Mouse (Mus musculus) myocyte (in vitro differentiated cells): Measurements from ENCODE around the gene Vav2. TPM values are rescaled to one million over a fixed set of nuclear protein-coding genes. Genes with fewer than 3 reads are reported as not detected.

Experiments
- H3K27me3 ChIP-seq: one replicate; pipeline ENCODE4 v1.6.1; 2011; ENCODE audit not compliant: control insufficient read depth, insufficient read depth, insufficient read length
- H3K36me3 ChIP-seq: one replicate; pipeline ENCODE4 v1.6.1; 2011; ENCODE audit not compliant: control insufficient read depth, insufficient read depth
- H3K4me2 ChIP-seq: one replicate; pipeline ENCODE4 v1.6.1; 2011; ENCODE audit warnings: low read depth, control low read depth
- H3K4me3 ChIP-seq: one replicate; pipeline ENCODE4 v1.5.1; 2011; ENCODE audit warnings: mild to moderate bottlenecking, control low read depth, moderate library complexity
- H3K79me2 ChIP-seq: one replicate; pipeline ENCODE4 v1.6.1; 2011; ENCODE audit not compliant: control insufficient read depth, insufficient read depth
- H3ac ChIP-seq: one replicate; pipeline ENCODE4 v1.6.1; 2011; ENCODE audit not compliant: control insufficient read depth, insufficient read length
- CEBPB ChIP-seq: IDR thresholded peaks from 2 replicates; pipeline ENCODE4 v1.6.1; 2011; ENCODE audit warnings: mild to moderate bottlenecking, moderate library complexity; ENCODE audit not compliant: poor library complexity, insufficient read depth, severe bottlenecking
- E2F4 ChIP-seq: IDR thresholded peaks from one replicate; pipeline ENCODE4 v1.6.1; 2011; ENCODE audit warnings: mild to moderate bottlenecking, control low read depth, moderate library complexity; ENCODE audit not compliant: insufficient read depth
- MAX ChIP-seq: IDR thresholded peaks from one replicate; pipeline ENCODE4 v1.6.1; 2011; ENCODE audit warnings: low read depth, mild to moderate bottlenecking, control low read depth
- MYOD1 ChIP-seq, 3 experiments: IDR thresholded peaks; one replicate each; pipeline ENCODE4 v1.6.1; 2011; ENCODE audit warnings: control low read depth in 2 of 3, low read depth in 2 of 3, mild to moderate bottlenecking in 2 of 3, moderate library complexity in 1 of 3; ENCODE audit not compliant: insufficient read length in 2 of 3, control insufficient read depth in 1 of 3
- MYOG ChIP-seq, 3 experiments: IDR thresholded peaks; one replicate each; pipeline ENCODE4 v1.6.1; 2011; ENCODE audit warnings: control low read depth in 2 of 3, low read depth in 2 of 3, mild to moderate bottlenecking in 2 of 3; ENCODE audit not compliant: insufficient read length in 2 of 3, control insufficient read depth in 1 of 3, insufficient read depth in 1 of 3
- POLR2A ChIP-seq: IDR thresholded peaks from one replicate; pipeline ENCODE4 v1.6.1; 2011; ENCODE audit warnings: low read depth, mild to moderate bottlenecking, control low read depth, moderate library complexity; ENCODE audit not compliant: insufficient read length
- POLR2AphosphoS2 ChIP-seq: IDR thresholded peaks from one replicate; pipeline ENCODE4 v1.6.1; 2011; ENCODE audit warnings: low read depth, control low read depth; ENCODE audit not compliant: insufficient read length
- REST ChIP-seq: IDR thresholded peaks from one replicate; pipeline ENCODE4 v1.6.1; 2011; ENCODE audit warnings: mild to moderate bottlenecking, control low read depth, moderate library complexity; ENCODE audit not compliant: insufficient read depth, insufficient read length
- SRF ChIP-seq: IDR thresholded peaks from one replicate; pipeline ENCODE4 v1.6.1; 2011; ENCODE audit warnings: low read depth; ENCODE audit not compliant: control insufficient read depth, insufficient read length
- TCF12 ChIP-seq: IDR thresholded peaks from one replicate; pipeline ENCODE4 v1.6.1; 2011; ENCODE audit warnings: mild to moderate bottlenecking, control low read depth; ENCODE audit not compliant: poor library complexity, insufficient read depth, severe bottlenecking
- TCF3 ChIP-seq: IDR thresholded peaks from one replicate; pipeline ENCODE4 v1.6.1; 2011; ENCODE audit warnings: low read depth, control low read depth; ENCODE audit not compliant: insufficient read length
- USF1 ChIP-seq: IDR thresholded peaks from one replicate; pipeline ENCODE4 v1.6.1; 2011; ENCODE audit warnings: low read depth, mild to moderate bottlenecking, control low read depth, moderate library complexity
- polyA plus RNA-seq: library from polyadenylated mRNA; unstranded; fragments of >200 nt; fragmentation: generic; extraction: Trizol; gene quantifications from one replicate; pipeline ENCODE4 v1.2.1, GENCODE M21; 2012; ENCODE audit warnings: missing spikeins

The Vav2 gene
- polyA plus RNA-seq, 1 experiment: 14.1 TPM

DNA sequence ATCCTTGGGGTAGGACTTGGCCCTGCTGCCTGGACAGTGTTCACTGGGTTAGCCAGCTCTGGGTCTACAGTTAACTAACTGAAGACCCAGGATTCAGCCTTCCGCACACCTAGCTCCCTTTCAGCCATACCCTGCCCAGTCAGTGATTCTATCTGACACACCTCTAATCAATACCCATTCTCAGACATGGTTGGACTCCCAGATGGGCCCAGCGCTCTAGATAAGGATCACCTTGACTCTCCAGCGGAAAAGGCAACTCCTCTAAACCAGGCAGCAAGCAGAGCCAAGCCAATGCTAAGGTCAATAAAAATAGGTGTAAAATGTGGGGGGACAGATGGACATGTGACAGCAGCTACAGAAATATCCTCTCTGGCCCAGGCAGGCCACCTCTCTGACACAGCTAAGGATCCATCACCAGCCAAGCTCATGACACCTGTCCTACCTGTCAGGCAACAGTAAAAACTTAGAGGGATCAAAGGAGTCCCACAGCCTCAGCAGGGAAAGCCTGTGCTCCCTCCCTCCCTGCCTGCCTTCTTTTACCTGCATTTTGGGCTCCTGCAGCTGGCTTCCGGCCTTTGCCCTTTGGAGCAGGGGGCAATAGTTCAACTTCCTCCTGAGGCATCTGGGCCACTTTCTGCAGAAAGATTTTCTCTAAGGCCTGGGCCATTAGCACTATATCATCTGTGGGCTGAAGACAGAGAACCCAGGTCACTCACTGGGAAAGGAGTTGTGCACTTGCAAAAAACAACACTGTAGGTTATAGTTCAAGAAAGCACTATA, 35.2 kb upstream of the Vav2 start:
- Histone ChIP-seq H3K36me3 (peaks cover 17% of the 10 kb centered on the region), H3K79me2 (peaks cover 32% of the 10 kb centered on the region), H3ac (no peak overlapping the region), H3K4me3 (no peak overlapping the region), H3K27me3 (no peaks in the 10 kb centered on the region), H3K4me2 (no peak overlapping the region)
- TF ChIP-seq POLR2AphosphoS2: no peak
- TF ChIP-seq USF1: no peak
- TF ChIP-seq MYOD1 (IDR thresholded peaks at IDR 0.05; ENCODE audit: control insufficient read depth in 1 of 3, insufficient read length in 2 of 3, low read depth in 2 of 3): no peak
- TF ChIP-seq REST: no peak

DNA sequence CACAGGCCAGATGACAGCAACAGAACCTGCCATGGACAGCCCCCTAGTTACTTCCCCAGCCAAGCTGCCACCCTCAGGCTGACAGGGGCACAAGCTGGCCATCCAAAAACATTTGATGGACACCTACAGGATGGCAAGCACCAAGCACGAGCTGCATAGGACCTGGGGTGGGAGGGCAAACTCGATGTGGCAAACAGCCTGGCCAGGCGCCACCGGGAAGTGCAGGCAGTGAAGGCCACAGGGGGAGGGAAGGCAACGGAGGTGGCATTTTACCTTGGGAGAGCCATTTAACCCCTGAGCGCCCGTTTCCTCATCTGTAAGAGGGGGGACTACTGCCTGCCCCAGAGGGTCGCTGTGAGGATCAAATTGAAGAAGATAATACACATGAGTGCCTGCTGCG, 33.8 kb upstream of the Vav2 start:
- no peak overlapping the region for H3K4me2 ChIP-seq
- peaks cover 18% of the 10 kb centered on the region for H3K79me2 ChIP-seq
- TF ChIP-seq USF1: no peak
- no peak for TF ChIP-seq POLR2A
- H3K4me3 ChIP-seq: no peak overlapping the region
- no peak overlapping the region for H3ac ChIP-seq
- H3K27me3 ChIP-seq: no peaks in the 10 kb centered on the region
- peaks cover 18% of the 10 kb centered on the region for H3K36me3 ChIP-seq

DNA sequence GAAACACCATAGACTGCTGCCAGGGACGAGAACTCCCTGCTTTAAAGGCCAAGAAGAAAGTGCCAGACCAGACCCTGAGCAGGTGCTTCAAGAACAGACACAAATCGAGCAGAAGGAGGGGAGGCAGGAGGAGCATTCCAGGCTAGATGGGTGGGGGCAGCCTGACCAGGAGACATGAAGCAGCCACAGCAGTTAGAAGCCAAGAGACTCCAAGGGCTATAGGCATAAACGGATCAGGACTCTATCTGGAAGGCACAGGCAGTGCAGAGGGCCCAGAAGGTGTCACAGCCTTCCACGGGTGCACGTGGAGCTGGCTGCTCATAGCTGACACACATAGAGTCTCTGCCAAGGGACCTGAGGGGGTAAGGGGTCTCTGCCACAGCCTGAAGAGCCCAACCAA, 33.3 kb upstream of the Vav2 start:
- Histone ChIP-seq H3K4me2 (no peak overlapping the region), H3K36me3 (peaks cover 19% of the 10 kb centered on the region), H3K79me2 (peaks cover 13% of the 10 kb centered on the region), H3K4me3 (no peak overlapping the region), H3ac (no peak overlapping the region), H3K27me3 (no peaks in the 10 kb centered on the region)
- TF ChIP-seq POLR2A: no peak
- no peak for TF ChIP-seq MYOG (IDR thresholded peaks at IDR 0.05; ENCODE audit: control insufficient read depth in 1 of 3, insufficient read depth in 1 of 3, insufficient read length in 2 of 3, low read depth in 2 of 3)
- no peak for TF ChIP-seq SRF
- TF ChIP-seq REST: no peak
- no peak for TF ChIP-seq USF1
- TF ChIP-seq E2F4: no peak
- no peak for TF ChIP-seq MYOD1 (IDR thresholded peaks at IDR 0.05; ENCODE audit: control insufficient read depth in 1 of 3, insufficient read length in 2 of 3, low read depth in 2 of 3)

DNA sequence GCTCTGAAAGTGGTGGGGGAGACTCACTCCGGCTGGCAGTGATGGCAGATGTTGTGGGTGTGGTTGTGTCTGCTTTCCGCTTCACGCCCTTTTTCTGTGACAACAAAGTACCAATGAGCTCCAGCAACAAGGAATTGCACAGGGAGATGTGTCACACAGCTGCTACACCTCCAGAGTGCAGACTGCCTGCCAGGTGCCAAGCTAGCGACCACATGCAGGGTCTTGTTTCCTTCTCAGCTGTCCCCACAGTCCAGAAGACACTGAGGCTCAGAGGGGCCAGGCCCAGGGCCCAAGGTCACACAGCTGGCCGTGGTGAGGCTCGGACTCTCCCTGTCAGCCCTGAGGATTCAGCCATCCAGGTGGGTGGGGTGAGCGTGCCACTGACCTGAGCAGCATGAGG, 32.9 kb upstream of the Vav2 start:
- Histone ChIP-seq H3K4me2 (no peak overlapping the region), H3K27me3 (no peaks in the 10 kb centered on the region), H3K4me3 (no peak overlapping the region), H3K79me2 (peaks cover 11% of the 10 kb centered on the region), H3ac (no peak overlapping the region), H3K36me3 (peaks cover 21% of the 10 kb centered on the region)
- TF ChIP-seq POLR2AphosphoS2: no peak
- no peak for TF ChIP-seq E2F4
- TF ChIP-seq MYOD1 (IDR thresholded peaks at IDR 0.05; ENCODE audit: control insufficient read depth in 1 of 3, insufficient read length in 2 of 3, low read depth in 2 of 3): peak in 2 of 3 experiments; percentile 68 to 84
- no peak for TF ChIP-seq MAX
- peak in 2 of 3 experiments; percentile 70 to 91 for TF ChIP-seq MYOG (IDR thresholded peaks at IDR 0.05; ENCODE audit: control insufficient read depth in 1 of 3, insufficient read depth in 1 of 3, insufficient read length in 2 of 3, low read depth in 2 of 3)
- TF ChIP-seq USF1: no peak
- TF ChIP-seq REST: no peak
- TF ChIP-seq CEBPB: no peak
- peak; percentile 43 for TF ChIP-seq TCF3
- no peak for TF ChIP-seq SRF
- no peak for TF ChIP-seq TCF12
- no peak for TF ChIP-seq POLR2A

DNA sequence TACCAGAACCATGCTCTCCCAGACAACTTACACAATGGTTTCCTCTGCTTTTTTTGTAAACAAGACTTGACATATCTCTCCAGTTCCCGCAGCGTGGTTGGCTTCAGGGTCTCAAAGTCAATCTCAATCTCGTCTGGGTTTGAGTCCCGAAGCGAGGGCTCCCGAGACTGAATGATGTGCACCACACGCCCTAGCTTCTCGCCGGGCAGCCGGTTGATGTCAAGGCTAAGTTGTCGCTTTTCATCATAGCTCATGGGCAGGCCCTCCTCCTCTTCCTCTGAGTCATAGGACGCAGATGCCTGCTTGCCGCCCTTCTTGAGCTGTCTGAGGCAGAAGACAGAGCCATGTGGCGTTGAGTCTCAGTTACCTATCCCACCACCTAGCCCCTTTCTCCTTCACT, 23.4 kb upstream of the Vav2 start:
- H3K79me2 ChIP-seq: no peaks in the 10 kb centered on the region
- no peak overlapping the region for H3K4me3 ChIP-seq
- H3K4me2 ChIP-seq: no peak overlapping the region
- TF ChIP-seq POLR2A (no peak), MYOD1 (IDR thresholded peaks at IDR 0.05; ENCODE audit: control insufficient read depth in 1 of 3, insufficient read length in 2 of 3, low read depth in 2 of 3) (no peak), REST (no peak), SRF (no peak), POLR2AphosphoS2 (no peak), USF1 (no peak), TCF12 (no peak), MYOG (IDR thresholded peaks at IDR 0.05; ENCODE audit: control insufficient read depth in 1 of 3, insufficient read depth in 1 of 3, insufficient read length in 2 of 3, low read depth in 2 of 3) (no peak), MAX (no peak), CEBPB (no peak), TCF3 (no peak)
- H3ac ChIP-seq: no peak overlapping the region
- H3K36me3 ChIP-seq: peaks cover 21% of the 10 kb centered on the region
- H3K27me3 ChIP-seq: no peaks in the 10 kb centered on the region
